Mouse (Mus musculus) hindbrain, embryonic 16.5 days (tissue): Measurements from ENCODE around the gene Mtcl1. TPM values are rescaled to one million over a fixed set of nuclear protein-coding genes. Genes with fewer than 3 reads are reported as not detected.

ENCODE experiments used
- ATAC-seq: fragments of 200-750 bp; cut with Nextera tagmentation; 2 replicates; pipeline ENCODE4 v1.8.0; 2017; ENCODE audit warnings: moderate TSS enrichment, moderate library complexity
- H3K27ac ChIP-seq: fragments of 300-500 bp; sonication (generic); 2 replicates; pipeline ENCODE4 v1.5.1; 2014; ENCODE audit warnings: low read depth, mild to moderate bottlenecking, control low read depth, low read length, moderate library complexity
- H3K27me3 ChIP-seq: fragments of 300-500 bp; sonication (generic); replicated peaks from 2 replicates; pipeline ENCODE4 v1.6.1; 2014; ENCODE audit warnings: low read length; ENCODE audit not compliant: control insufficient read depth, insufficient read depth
- H3K36me3 ChIP-seq: fragments of 300-500 bp; sonication (generic); 2 replicates; pipeline ENCODE4 v1.6.1; 2014; ENCODE audit warnings: mild to moderate bottlenecking, low read length, moderate library complexity, mixed read lengths; ENCODE audit not compliant: control insufficient read depth, insufficient read depth
- H3K4me1 ChIP-seq: fragments of 300-500 bp; sonication (generic); 2 replicates; pipeline ENCODE4 v1.6.1; 2014; ENCODE audit warnings: low read depth, low read length; ENCODE audit not compliant: control insufficient read depth, insufficient read depth
- H3K4me2 ChIP-seq: fragments of 300-500 bp; sonication (generic); 2 replicates; pipeline ENCODE4 v1.6.1; 2014; ENCODE audit warnings: mild to moderate bottlenecking, low read length, control low read depth, moderate library complexity
- H3K4me3 ChIP-seq: fragments of 300-500 bp; sonication (generic); 2 replicates; pipeline ENCODE4 v1.5.1; 2014; ENCODE audit warnings: mild to moderate bottlenecking, low read length, control low read depth, moderate library complexity
- H3K9ac ChIP-seq: fragments of 300-500 bp; sonication (generic); 2 replicates; pipeline ENCODE4 v1.6.1; 2014; ENCODE audit warnings: low read depth, mild to moderate bottlenecking, control low read depth, low read length, moderate library complexity
- H3K9me3 ChIP-seq: fragments of 300-500 bp; sonication (generic); 2 replicates; pipeline ENCODE4 v1.6.1; 2014; ENCODE audit warnings: mild to moderate bottlenecking, low read length, moderate library complexity; ENCODE audit not compliant: control insufficient read depth
- WGBS: fragments of 180-500 bp; shearing (Covaris S2); extraction: QIAGEN DNeasy Blood & Tissue Kit; methylation state at CpG from one replicate; pipeline ENCODE4 v1.1.7; 2014; 5-methylcytosine and 5-hydroxymethylcytosine counted together
- polyA plus RNA-seq: library from polyadenylated mRNA; unstranded; fragments of >200 nt; fragmentation: Nextera tagmentation; extraction: Ambion mirVana; gene quantifications from 2 replicates; pipeline ENCODE4 v1.2.1, GENCODE M21; 2015

Mtcl1 gene
- polyA plus RNA-seq, 1 experiment from 2014 or later: 28.0 TPM

DNA sequence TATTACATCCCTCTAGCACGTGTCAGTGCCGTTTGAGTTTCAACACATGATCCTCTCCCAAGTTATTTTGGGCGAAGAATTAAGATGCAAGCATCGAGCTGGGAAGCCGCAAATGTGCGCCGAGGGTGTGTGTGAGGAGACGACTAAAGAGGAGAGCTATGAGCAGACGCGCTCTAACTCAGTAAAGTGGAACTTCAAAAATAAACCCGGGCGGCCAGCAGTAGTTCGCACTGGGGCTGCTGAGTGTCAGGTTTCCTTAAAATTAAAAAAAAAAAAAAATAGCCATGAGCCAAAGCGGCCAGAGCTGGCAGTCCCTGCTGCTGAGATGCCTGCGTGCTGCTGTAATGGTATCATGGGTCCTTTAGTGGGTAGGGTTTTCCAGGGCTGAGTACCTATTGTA lies 99.4 kb downstream of the Mtcl1 start:
- Histone ChIP-seq H3K4me1 (no peaks in the 10 kb centered on the region), H3K4me2 (no peak overlapping the region)
- no peak for ATAC-seq

DNA sequence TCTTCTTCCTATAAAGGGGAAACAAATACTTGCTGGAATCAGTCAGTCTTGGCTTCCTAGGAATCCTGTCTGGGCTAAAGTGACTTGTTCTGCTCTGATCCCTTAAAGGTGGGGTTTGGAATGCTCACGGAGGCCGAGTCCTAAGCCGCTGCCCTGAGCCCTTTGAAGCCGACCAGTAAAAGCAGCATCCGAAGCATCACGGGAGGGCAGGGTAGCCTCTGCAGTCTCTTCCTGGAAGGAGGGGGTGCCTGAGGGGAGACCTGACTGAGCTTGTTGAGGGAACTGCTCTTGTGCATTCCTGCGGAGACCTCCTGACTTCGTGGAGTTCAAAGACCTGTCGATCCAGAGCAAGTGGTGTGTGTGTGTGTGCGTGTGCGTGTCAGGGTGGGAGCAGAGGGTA lies 103.2 kb downstream of the Mtcl1 start:
- H3K4me3 ChIP-seq: no peak overlapping the region
- H3K9ac ChIP-seq: no peak overlapping the region
- no peak overlapping the region for H3K27ac ChIP-seq
- no peaks in the 10 kb centered on the region for H3K4me1 ChIP-seq
- no peaks in the 10 kb centered on the region for H3K9me3 ChIP-seq
- no peak for ATAC-seq
- H3K36me3 ChIP-seq: peaks cover 19% of the 10 kb centered on the region
- H3K27me3 ChIP-seq: no peaks in the 10 kb centered on the region
- no peak overlapping the region for H3K4me2 ChIP-seq
- WGBS: 85% methylated on average over 11 of the region's 11 CpGs

More for the DNA sequence above, 99.4 kb downstream of the Mtcl1 start:
- 79% methylated on average over 15 of the region's 15 CpGs for WGBS
- Histone ChIP-seq H3K4me3 (no peak overlapping the region), H3K27me3 (no peaks in the 10 kb centered on the region), H3K9ac (no peak overlapping the region), H3K27ac (no peak overlapping the region), H3K9me3 (no peaks in the 10 kb centered on the region), H3K36me3 (peaks cover 2% of the 10 kb centered on the region)

DNA sequence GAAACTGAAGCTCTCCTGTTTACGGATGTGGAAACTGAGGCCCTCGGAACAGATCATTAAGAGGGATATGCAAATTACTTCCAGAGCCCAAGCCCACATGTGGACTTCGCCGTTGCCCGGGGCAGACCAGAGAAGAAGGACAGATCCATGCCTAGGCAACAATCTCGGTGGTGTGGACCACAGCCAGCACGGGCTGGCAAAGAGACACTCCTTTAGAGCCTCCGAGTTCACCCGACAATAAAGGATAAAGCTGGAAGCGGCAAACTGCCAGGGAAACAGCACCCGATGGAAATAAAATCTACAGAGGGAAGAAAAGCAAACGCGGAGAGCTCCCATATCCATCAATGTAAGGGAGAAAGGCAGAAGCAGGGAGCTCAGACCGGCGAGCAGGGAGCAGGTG lies 103.9 kb downstream of the Mtcl1 start:
- Histone ChIP-seq H3K4me1 (no peaks in the 10 kb centered on the region), H3K27me3 (no peaks in the 10 kb centered on the region), H3K4me3 (no peak overlapping the region), H3K27ac (no peak overlapping the region), H3K36me3 (peaks cover 19% of the 10 kb centered on the region), H3K4me2 (peak overlapping the region; percentile 7; the same call in 1 of the 2 replicates), H3K9ac (no peak overlapping the region), H3K9me3 (no peaks in the 10 kb centered on the region)
- WGBS: 67% methylated on average over 15 of the region's 15 CpGs
- ATAC-seq: peak; percentile 70

DNA sequence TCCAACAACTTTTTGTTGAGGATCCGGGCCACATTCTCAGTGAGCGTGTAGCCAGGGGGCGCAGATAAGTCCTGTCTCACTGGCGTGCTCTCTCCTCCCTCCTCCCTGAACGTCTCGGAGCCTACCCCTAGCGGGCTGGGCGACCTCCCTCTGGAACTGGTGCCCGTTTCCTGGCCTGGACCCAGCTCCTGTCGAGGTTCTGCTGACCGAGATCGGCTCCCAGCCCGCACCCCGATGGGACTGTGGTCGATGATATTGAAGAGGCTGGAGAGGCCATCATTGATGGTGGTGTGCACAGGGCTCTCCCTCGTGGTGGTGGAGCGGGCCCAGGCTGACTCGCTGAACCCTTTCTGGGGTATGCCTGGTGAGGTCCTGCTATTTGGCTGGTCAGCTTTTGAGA lies 106.6 kb downstream of the Mtcl1 start:
- H3K27ac ChIP-seq: no peak overlapping the region
- H3K27me3 ChIP-seq: no peaks in the 10 kb centered on the region
- H3K4me1 ChIP-seq: no peaks in the 10 kb centered on the region
- H3K9me3 ChIP-seq: no peaks in the 10 kb centered on the region
- ATAC-seq: no peak
- no peak overlapping the region for H3K4me3 ChIP-seq
- H3K9ac ChIP-seq: no peak overlapping the region
- 88% methylated on average over 18 of the region's 18 CpGs for WGBS
- H3K36me3 ChIP-seq: peaks cover 20% of the 10 kb centered on the region
- no peak overlapping the region for H3K4me2 ChIP-seq

DNA sequence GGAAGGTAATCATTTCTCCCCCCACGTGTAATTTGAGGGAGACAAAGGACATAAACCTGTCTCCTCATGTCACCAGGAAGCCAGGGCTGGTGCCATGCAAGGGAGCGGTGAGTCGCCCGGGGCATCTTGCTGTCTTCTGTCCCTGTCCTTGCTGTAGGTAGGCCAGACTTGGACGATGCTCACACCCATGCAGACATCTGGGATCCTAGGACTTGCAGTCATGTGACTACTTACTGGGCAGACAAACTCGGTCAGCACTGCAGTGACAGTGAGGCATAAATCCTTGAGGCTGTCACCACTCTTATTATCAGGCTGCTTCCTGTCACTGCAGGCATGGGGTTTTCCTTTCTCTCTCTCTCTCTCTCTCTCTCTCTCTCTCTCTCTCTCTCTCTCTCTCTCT lies 107.9 kb downstream of the Mtcl1 start:
- Histone ChIP-seq H3K27ac (no peak overlapping the region), H3K9ac (no peak overlapping the region), H3K4me1 (no peaks in the 10 kb centered on the region), H3K27me3 (no peaks in the 10 kb centered on the region), H3K4me3 (no peak overlapping the region), H3K36me3 (peaks cover 25% of the 10 kb centered on the region), H3K4me2 (no peak overlapping the region), H3K9me3 (no peaks in the 10 kb centered on the region)
- 92% methylated on average over 6 of the region's 6 CpGs for WGBS
- ATAC-seq: no peak

DNA sequence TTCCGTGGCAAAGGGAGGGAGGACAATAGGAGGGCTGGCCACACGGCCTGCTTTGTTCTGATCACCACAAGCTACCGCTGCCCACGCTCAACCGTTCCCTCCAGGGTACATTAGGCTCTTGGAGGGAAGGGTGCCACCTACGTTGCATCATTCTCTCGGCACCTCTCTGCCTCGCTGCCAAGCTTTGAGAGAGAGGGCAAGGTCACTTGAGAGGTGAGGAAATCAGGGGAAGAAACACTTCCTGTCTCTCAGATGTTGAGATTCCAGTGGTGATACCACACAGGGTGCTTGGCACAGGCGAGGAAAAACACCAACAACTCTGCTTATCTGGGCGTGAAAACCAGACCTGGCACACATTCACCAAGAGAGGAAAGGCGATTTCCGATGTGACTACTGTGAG lies 108.8 kb downstream of the Mtcl1 start:
- H3K27ac ChIP-seq: no peak overlapping the region
- H3K4me2 ChIP-seq: no peak overlapping the region
- H3K4me1 ChIP-seq: no peaks in the 10 kb centered on the region
- H3K9me3 ChIP-seq: no peaks in the 10 kb centered on the region
- ATAC-seq: no peak
- 78% methylated on average over 12 of the region's 12 CpGs for WGBS
- no peak overlapping the region for H3K9ac ChIP-seq
- peaks cover 27% of the 10 kb centered on the region for H3K36me3 ChIP-seq
- H3K4me3 ChIP-seq: no peak overlapping the region
- H3K27me3 ChIP-seq: no peaks in the 10 kb centered on the region

DNA sequence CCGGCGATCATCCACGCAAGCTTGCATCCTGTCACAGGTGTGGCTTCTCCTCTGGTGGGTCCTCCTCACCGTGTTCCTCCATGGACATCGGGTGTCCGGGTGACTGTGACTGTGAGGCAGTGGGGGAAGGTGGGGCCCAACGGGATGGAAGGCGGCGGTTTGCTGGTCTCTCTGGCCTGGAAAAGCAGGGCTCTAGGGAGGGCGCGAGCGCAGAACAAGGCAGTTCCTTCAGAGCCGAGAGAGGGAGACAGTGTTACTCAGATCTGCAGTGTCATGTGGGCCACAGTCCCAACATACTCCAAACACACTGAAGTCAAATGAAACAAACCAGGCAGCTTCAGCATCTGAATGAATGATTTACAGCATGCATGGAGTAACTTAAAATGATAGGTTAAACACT lies 111.6 kb downstream of the Mtcl1 start:
- H3K9me3 ChIP-seq: no peaks in the 10 kb centered on the region
- no peak overlapping the region for H3K9ac ChIP-seq
- 93% methylated on average over 13 of the region's 13 CpGs for WGBS
- no peak for ATAC-seq
- H3K4me1 ChIP-seq: peaks cover 3% of the 10 kb centered on the region; the same call in 1 of the 2 replicates
- no peak overlapping the region for H3K27ac ChIP-seq
- no peak overlapping the region for H3K4me3 ChIP-seq
- H3K4me2 ChIP-seq: no peak overlapping the region
- no peaks in the 10 kb centered on the region for H3K27me3 ChIP-seq
- H3K36me3 ChIP-seq: peaks cover 9% of the 10 kb centered on the region; the same call in 1 of the 2 replicates

DNA sequence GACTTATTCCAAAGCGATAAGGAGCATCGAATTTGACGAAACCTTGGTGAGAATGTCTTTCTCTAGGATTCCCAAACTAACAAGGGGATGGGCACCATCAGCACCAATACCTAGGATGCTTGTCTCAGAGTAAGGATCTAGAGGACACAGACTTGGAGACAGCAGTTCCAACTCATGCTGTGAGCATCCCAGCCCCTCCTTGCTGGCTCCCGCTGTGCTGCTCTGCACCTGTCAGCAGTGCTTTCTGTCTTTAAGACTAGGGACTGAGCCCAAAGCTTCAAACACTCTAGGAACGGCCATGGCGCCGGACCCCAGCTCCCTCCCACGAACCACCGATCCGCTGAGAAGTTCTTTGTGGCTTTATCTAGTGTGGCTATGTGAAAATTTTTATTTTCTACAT lies 114.0 kb downstream of the Mtcl1 start:
- no peak overlapping the region for H3K27ac ChIP-seq
- no peaks in the 10 kb centered on the region for H3K27me3 ChIP-seq
- ATAC-seq: no peak
- no peaks in the 10 kb centered on the region for H3K9me3 ChIP-seq
- no peak overlapping the region for H3K4me3 ChIP-seq
- H3K36me3 ChIP-seq: peaks cover 7% of the 10 kb centered on the region; the same call in 1 of the 2 replicates
- H3K4me2 ChIP-seq: no peak overlapping the region
- WGBS: 90% methylated on average over 10 of the region's 10 CpGs
- no peak overlapping the region for H3K9ac ChIP-seq
- H3K4me1 ChIP-seq: peaks cover 3% of the 10 kb centered on the region; the same call in 1 of the 2 replicates

DNA sequence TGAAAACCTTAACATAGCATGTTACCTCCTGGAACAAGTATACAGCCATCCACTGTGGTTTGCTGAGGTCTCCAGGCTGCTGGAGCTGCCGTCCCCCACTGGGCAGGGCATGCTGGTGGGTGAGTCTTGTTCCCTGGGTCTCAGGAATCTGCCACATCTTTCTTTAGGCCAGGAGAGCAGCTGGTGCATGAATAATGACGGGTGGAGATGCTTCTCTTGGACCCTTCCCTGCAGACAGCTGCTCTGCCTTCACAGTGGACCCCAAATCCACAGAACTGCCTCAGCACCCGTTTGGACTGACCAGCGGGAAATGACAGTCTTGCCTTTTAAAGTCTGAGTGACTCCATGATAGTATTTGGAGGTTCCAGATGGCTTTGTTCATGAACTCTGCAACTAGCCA lies 114.7 kb downstream of the Mtcl1 start:
- H3K9ac ChIP-seq: no peak overlapping the region
- no peak overlapping the region for H3K4me2 ChIP-seq
- H3K27ac ChIP-seq: no peak overlapping the region
- H3K36me3 ChIP-seq: peaks cover 7% of the 10 kb centered on the region; the same call in 1 of the 2 replicates
- WGBS: 62% methylated on average over 4 of the region's 4 CpGs
- peaks cover 3% of the 10 kb centered on the region; the same call in 1 of the 2 replicates for H3K4me1 ChIP-seq
- H3K9me3 ChIP-seq: no peaks in the 10 kb centered on the region
- H3K4me3 ChIP-seq: no peak overlapping the region
- H3K27me3 ChIP-seq: no peaks in the 10 kb centered on the region
- ATAC-seq: 0 out of 2 replicates have a peak, but pooled peaks have one; percentile 18

DNA sequence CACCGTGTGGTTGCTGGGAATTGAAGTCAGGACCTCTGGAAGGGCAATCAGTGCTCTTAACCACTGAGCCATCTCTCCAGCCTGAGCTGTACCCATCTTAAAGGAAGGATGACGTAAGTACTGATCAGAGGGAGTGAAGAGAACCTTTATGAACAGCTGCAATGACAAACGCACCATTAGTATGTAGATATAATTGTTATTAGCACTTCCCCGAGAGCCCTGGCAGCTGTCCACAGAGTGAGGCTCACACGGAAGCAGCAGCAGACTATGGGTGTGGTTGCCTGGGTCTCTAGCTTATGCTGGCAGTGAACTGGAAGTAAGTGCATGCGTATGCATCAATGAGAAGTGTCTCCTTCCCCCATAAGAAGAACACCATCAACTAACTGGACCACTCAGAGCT lies 118.3 kb downstream of the Mtcl1 start:
- 50% methylated on average over 6 of the region's 6 CpGs for WGBS
- ATAC-seq: no peak
- H3K4me1 ChIP-seq: peaks cover 4% of the 10 kb centered on the region
- H3K9me3 ChIP-seq: no peaks in the 10 kb centered on the region
- no peak overlapping the region for H3K27ac ChIP-seq
- H3K4me3 ChIP-seq: no peak overlapping the region
- H3K4me2 ChIP-seq: no peak overlapping the region
- H3K27me3 ChIP-seq: no peaks in the 10 kb centered on the region
- H3K36me3 ChIP-seq: no peaks in the 10 kb centered on the region
- H3K9ac ChIP-seq: no peak overlapping the region
